ENCODE assay signal across 8 mouse cellular contexts in genomic region chr7:96575202-96575650, GRCm38 (mm10).
A peak's percentile ranks its signal among the peaks of the same experiment; 100 is the strongest.
DNase-seq lines count a peak whose midpoint lies in the region; ATAC-seq and TF ChIP-seq lines count a peak whose summit lies in the region.

No protein-coding gene starts in this region.

- no peak for TF ChIP-seq CTCF in cortical plate, adult 2 months (IDR thresholded peaks at IDR 0.05; ENCODE audit: extremely low read depth, insufficient read depth, low read length)
- no peak for TF ChIP-seq CTCF in olfactory bulb, adult 2 months (IDR thresholded peaks at IDR 0.05; ENCODE audit: insufficient read depth, low read depth, low read length)
- TF ChIP-seq CTCF in thymus, adult 2 months (IDR thresholded peaks at IDR 0.05; ENCODE audit: borderline replicate concordance, control insufficient read depth, extremely low read depth, insufficient read depth, low read length, poor library complexity), result no peak

- no peaks in the 10 kb centered on the region for H3K36me3 ChIP-seq in thymus, adult 2 months (ENCODE audit: control insufficient read depth, insufficient read depth, low read length)

- intact Hi-C loops in gastrocnemius, postnatal 36 days (cut with DNase I), result no loop called here
- intact Hi-C loops in left cerebral cortex, postnatal 14 days (cut with DNase I), result loop anchor here (10.0 kb wide), 1 partner anchor 340 kb away; no protein-coding TSS in a partner anchor

- no peaks in the 10 kb centered on the region for H3K27me3 ChIP-seq in thymus, adult 2 months (ENCODE audit: control insufficient read depth, insufficient read depth, low read length)

- WGBS in olfactory bulb, adult 2 months, result 10% methylated on average over 7 of the region's 7 CpGs
- 63% methylated on average over 7 of the region's 7 CpGs for WGBS in thymus, adult 2 months

- no peak for ATAC-seq in erythroblast, adult 5-6 weeks (replicated peaks; ENCODE audit: low FRiP score, poor library complexity, severe bottlenecking)

- H3K27ac ChIP-seq in cortical plate, adult 2 months (ENCODE audit: insufficient read depth, low read length), result peak overlapping the region; percentile 40; the same call in 1 of the 2 replicates
- H3K27ac ChIP-seq in olfactory bulb, adult 2 months (ENCODE audit: insufficient read depth, low read depth, low read length), result peak overlapping the region; percentile 12
- H3K27ac ChIP-seq in thymus, adult 2 months (ENCODE audit: control insufficient read depth, insufficient read depth, low read length), result no peak overlapping the region

- TF ChIP-seq POLR2A in cortical plate, adult 2 months (IDR thresholded peaks at IDR 0.05; ENCODE audit: extremely low read depth, insufficient read depth, low read length), result no peak
- TF ChIP-seq POLR2A in olfactory bulb, adult 2 months (IDR thresholded peaks at IDR 0.05; ENCODE audit: insufficient read depth, low read depth, low read length), result no peak
- no peak for TF ChIP-seq POLR2A in thymus, adult 2 months (IDR thresholded peaks at IDR 0.05; ENCODE audit: control insufficient read depth, extremely low read depth, insufficient read depth, low read length, poor library complexity)

- no peak overlapping the region for H3K4me3 ChIP-seq in cortical plate, adult 2 months (ENCODE audit: insufficient read depth, low read length)
- no peak overlapping the region for H3K4me3 ChIP-seq in olfactory bulb, adult 2 months (ENCODE audit: insufficient read depth, low read depth, low read length)
- no peak overlapping the region for H3K4me3 ChIP-seq in thymus, adult 2 months (ENCODE audit: control insufficient read depth, insufficient read depth, low read length)

- peak; percentile 89 for DNase-seq in adrenal gland, postnatal 25 days
- DNase-seq in gastrocnemius, postnatal 36 days, result peak; percentile 60 to 62
- peak; percentile 81 for DNase-seq in kidney, adult 18-20 months
- peak; percentile 85 to 91 for DNase-seq in left cerebral cortex, postnatal 14 days (ENCODE audit: low spot score in 2 of 2)
- DNase-seq in thymus, adult 2 months, result no peak

- peaks cover 13% of the 10 kb centered on the region for H3K4me1 ChIP-seq in cortical plate, adult 2 months (ENCODE audit: control insufficient read depth, insufficient read depth, low read length)
- H3K4me1 ChIP-seq in olfactory bulb, adult 2 months (ENCODE audit: control insufficient read depth, insufficient read depth, low read length), result peaks cover 23% of the 10 kb centered on the region
- no peaks in the 10 kb centered on the region for H3K4me1 ChIP-seq in thymus, adult 2 months (replicated peaks; ENCODE audit: control insufficient read depth, insufficient read depth, low read length)
